Mouse (Mus musculus): ENCODE data around the gene Slc38a4. TPM values are rescaled to one million over a fixed set of nuclear protein-coding genes. Genes with fewer than 3 reads are reported as not detected.

The Slc38a4 gene
- polyA plus RNA-seq, 1 experiment from 2014 or later, result 23.9 TPM

DNA sequence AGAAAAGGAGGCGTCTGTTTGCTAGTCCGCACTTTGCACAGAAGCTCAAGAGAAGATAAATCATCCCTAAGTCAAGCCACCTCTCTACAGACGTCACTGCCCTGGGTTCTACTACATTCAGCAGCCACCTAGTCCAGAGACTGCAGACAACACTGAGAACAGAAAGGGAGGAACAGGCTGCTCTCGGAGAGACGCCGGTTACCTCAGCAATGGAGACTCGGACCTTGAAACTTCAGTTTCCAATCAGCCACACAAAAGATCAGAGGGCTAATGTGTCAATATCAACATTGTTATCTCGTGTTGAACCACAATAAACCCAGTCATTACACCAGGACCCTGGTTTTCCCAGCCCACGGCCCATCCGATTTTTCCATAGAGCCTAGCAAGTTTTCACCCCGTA is 36.4 kb downstream of the Slc38a4 start:
- ATAC-seq, result no peak; the same call in 1 of the 2 replicates
- Histone ChIP-seq H3K9me3 (ENCODE audit: low read length) (no peaks in the 10 kb centered on the region), H3K4me1 (ENCODE audit: insufficient read depth, low read depth, low read length) (no peaks in the 10 kb centered on the region), H3K4me3 (ENCODE audit: low read depth, low read length) (peak overlapping the region; percentile 21), H3K27ac (ENCODE audit: low read length) (no peak overlapping the region), H3K4me2 (replicated peaks; ENCODE audit: low read depth, low read length) (peak overlapping the region; percentile 41), H3K36me3 (ENCODE audit: insufficient read depth, low read length) (no peaks in the 10 kb centered on the region), H3K9ac (replicated peaks; ENCODE audit: low read depth) (peak overlapping the region; percentile 26; the same call in 1 of the 2 replicates), H3K27me3 (replicated peaks; ENCODE audit: insufficient read depth, low read length) (no peaks in the 10 kb centered on the region)
- no peak for DNase-seq (ENCODE audit: low spot score)
- WGBS, result 65% methylated on average over 11 of the region's 11 CpGs
- no peak for TF ChIP-seq CTCF (IDR thresholded peaks at IDR 0.05)
- TF ChIP-seq EP300 (IDR thresholded peaks at IDR 0.05), result no peak

DNA sequence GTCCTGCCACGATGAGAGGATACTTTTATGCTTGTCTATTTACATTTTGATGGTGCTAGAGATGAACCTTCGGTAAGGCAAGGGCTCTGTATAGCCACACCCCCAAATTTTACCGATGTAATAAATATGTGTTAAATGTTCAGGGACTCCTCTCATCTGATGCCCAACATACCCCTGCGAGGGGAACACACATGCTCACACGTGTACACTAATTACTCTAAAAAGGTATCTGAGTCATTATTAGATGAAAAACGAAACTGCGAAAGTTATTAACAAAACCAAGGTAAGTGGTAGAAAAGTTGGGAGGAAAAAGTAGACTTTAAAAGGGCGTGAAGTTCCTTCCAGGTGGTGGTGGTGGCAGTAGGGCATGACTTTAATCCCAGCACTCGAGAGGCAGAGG is 38.6 kb downstream of the Slc38a4 start:
- Histone ChIP-seq H3K9ac (replicated peaks; ENCODE audit: low read depth) (no peak overlapping the region), H3K4me1 (ENCODE audit: insufficient read depth, low read depth, low read length) (no peaks in the 10 kb centered on the region), H3K9me3 (ENCODE audit: low read length) (no peaks in the 10 kb centered on the region), H3K4me3 (ENCODE audit: low read depth, low read length) (no peak overlapping the region), H3K27ac (ENCODE audit: low read length) (no peak overlapping the region), H3K36me3 (ENCODE audit: insufficient read depth, low read length) (no peaks in the 10 kb centered on the region), H3K4me2 (replicated peaks; ENCODE audit: low read depth, low read length) (no peak overlapping the region), H3K27me3 (replicated peaks; ENCODE audit: insufficient read depth, low read length) (no peaks in the 10 kb centered on the region)
- TF ChIP-seq EP300 (IDR thresholded peaks at IDR 0.05), result no peak
- no peak for TF ChIP-seq CTCF (IDR thresholded peaks at IDR 0.05)
- DNase-seq (ENCODE audit: low spot score), result no peak
- no peak for ATAC-seq
- WGBS, result 74% methylated on average over 9 of the region's 9 CpGs

DNA sequence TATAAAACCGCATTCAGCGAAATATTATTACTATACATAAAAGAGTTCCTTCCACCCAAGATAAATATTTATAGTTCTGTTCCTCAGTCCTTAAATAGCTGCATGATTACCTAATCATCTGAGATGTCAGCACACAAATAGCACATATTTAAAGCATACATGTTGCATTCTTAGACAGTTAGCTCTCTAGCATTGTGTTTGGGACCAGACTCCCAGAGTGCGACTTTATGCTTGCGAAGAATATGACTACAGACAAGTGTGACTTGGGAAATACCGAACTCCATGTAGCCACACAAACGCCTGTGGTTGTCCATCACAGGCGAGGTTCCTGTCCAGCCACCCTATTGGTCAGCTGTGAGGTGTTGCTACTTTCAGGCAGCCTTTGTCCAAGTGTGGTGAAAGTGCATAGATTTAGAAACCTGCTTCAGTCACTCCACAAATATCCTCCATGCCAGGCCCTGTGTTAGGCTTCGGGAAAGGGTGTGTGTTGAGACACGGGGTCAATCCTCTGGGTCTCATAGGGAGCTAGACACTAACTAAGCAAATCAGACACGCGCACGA is 40.6 kb downstream of the Slc38a4 start:
- DNase-seq (ENCODE audit: low spot score) (peak; percentile 65), ATAC-seq (peak; percentile 57)
- no peak overlapping the region for H3K4me3 ChIP-seq (ENCODE audit: low read depth, low read length)
- H3K9me3 ChIP-seq (ENCODE audit: low read length), result no peaks in the 10 kb centered on the region
- no peaks in the 10 kb centered on the region for H3K27me3 ChIP-seq (replicated peaks; ENCODE audit: insufficient read depth, low read length)
- 67% methylated on average over 12 of the region's 12 CpGs for WGBS
- H3K4me2 ChIP-seq (replicated peaks; ENCODE audit: low read depth, low read length), result no peak overlapping the region
- no peaks in the 10 kb centered on the region for H3K36me3 ChIP-seq (ENCODE audit: insufficient read depth, low read length)
- TF ChIP-seq CTCF (IDR thresholded peaks at IDR 0.05) (no peak), EP300 (IDR thresholded peaks at IDR 0.05) (peak; percentile 30; the same call in 1 of the 2 replicates)
- no peaks in the 10 kb centered on the region for H3K4me1 ChIP-seq (ENCODE audit: insufficient read depth, low read depth, low read length)
- no peak overlapping the region for H3K27ac ChIP-seq (ENCODE audit: low read length)
- H3K9ac ChIP-seq (replicated peaks; ENCODE audit: low read depth), result no peak overlapping the region

DNA sequence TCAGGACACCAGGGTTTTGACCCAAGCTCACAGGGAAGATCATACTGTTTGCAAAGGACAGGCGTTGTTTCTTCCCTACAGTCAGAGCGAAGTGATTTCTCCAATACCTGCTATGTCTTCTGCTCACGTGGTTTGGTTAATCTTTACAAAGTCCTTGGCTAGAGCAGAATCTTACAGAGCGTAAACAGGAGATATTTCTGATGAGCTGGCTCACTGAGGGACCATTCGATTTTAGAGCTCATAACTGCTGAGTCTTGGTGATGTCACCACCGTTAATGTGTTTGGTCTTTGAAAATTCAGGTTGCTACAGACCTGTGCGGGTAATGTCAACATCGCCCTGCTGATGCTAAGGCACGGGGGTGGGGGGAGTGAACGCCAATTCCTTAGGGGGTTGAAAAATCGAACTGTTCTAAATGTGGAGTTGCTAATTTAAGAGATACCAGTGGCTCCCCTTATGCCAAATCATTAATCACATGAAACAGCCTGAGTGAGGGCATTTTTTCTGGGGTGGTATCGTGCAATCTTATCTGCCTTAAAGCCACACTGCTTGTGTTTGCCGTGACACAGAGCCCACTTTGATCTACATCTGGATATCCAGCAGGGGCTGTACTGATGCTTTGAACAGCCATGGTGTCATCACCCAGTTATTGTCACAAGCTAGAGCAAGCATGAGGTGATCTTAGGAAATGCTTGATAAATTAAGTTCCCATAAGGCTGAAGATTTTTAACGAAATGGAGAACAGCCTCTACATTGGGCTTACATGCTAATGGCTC is 44.0 kb downstream of the Slc38a4 start:
- no peak overlapping the region for H3K9ac ChIP-seq (replicated peaks; ENCODE audit: low read depth)
- DNase-seq (ENCODE audit: low spot score), result no peak
- H3K27ac ChIP-seq (ENCODE audit: low read length), result no peak overlapping the region
- H3K4me3 ChIP-seq (ENCODE audit: low read depth, low read length), result no peak overlapping the region
- no peaks in the 10 kb centered on the region for H3K36me3 ChIP-seq (ENCODE audit: insufficient read depth, low read length)
- H3K4me1 ChIP-seq (ENCODE audit: insufficient read depth, low read depth, low read length), result no peaks in the 10 kb centered on the region
- no peaks in the 10 kb centered on the region for H3K9me3 ChIP-seq (ENCODE audit: low read length)
- 64% methylated on average over 14 of the region's 14 CpGs for WGBS
- no peaks in the 10 kb centered on the region for H3K27me3 ChIP-seq (replicated peaks; ENCODE audit: insufficient read depth, low read length)
- no peak overlapping the region for H3K4me2 ChIP-seq (replicated peaks; ENCODE audit: low read depth, low read length)
- ATAC-seq, result no peak
- TF ChIP-seq EP300 (IDR thresholded peaks at IDR 0.05) (no peak), CTCF (IDR thresholded peaks at IDR 0.05) (no peak)

DNA sequence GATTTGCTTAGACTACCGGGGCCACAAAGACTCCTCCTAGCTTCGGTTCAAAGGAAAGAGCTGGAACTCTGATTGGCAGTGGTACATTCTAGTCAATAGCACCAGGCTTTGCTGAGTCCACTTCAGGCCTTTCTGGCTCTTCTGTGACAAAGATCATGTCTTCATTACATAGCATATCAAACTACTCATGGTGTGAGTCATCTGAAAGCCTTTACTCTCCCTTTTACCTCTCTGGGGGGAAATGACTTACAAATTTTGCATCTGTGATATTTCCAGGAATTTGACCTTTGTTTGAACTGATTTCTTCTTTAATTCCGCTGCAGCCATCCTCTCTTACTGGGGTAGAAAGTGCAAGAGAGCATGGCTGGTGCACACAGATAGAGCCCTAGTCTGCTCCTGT is 46.5 kb downstream of the Slc38a4 start:
- no peak for DNase-seq (ENCODE audit: low spot score)
- no peak overlapping the region for H3K9ac ChIP-seq (replicated peaks; ENCODE audit: low read depth)
- TF ChIP-seq EP300 (IDR thresholded peaks at IDR 0.05), result no peak
- no peak for TF ChIP-seq CTCF (IDR thresholded peaks at IDR 0.05)
- H3K36me3 ChIP-seq (ENCODE audit: insufficient read depth, low read length), result no peaks in the 10 kb centered on the region
- no peak overlapping the region for H3K4me3 ChIP-seq (ENCODE audit: low read depth, low read length)
- no peak for ATAC-seq
- H3K9me3 ChIP-seq (ENCODE audit: low read length), result no peaks in the 10 kb centered on the region
- 73% methylated on average over 3 of the region's 3 CpGs for WGBS
- no peaks in the 10 kb centered on the region for H3K4me1 ChIP-seq (ENCODE audit: insufficient read depth, low read depth, low read length)
- no peak overlapping the region for H3K27ac ChIP-seq (ENCODE audit: low read length)
- H3K27me3 ChIP-seq (replicated peaks; ENCODE audit: insufficient read depth, low read length), result no peaks in the 10 kb centered on the region
- H3K4me2 ChIP-seq (replicated peaks; ENCODE audit: low read depth, low read length), result no peak overlapping the region

DNA sequence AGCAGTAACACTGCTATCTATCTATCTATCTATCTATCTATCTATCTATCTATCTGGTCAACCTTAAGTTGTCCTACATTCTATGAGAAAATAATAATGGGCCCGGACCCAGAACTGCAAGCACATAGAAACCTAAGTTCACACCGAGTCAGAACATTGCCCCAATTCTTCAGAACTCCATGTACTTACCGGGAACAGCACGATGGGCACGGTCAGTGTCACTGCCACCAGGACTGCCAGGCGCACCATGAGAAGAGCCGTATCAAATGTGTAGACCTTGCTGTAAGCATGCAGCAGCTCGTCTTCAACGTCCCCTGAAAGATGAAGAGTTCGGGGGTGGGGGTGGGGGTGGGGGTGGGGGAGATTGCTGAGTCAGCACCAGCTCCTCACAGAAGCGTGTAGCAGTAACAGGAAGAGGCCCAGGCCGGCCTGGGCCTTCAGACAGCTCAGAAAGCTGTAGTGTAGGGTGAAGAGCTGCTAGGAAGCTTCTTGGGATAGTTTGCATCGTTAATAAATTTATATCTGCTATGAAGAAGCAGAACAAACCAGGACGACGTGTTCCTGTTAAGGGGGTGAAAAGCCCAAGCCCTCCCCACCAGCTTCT is 50.0 kb downstream of the Slc38a4 start:
- H3K4me3 ChIP-seq (ENCODE audit: low read depth, low read length), result no peak overlapping the region
- H3K9ac ChIP-seq (replicated peaks; ENCODE audit: low read depth), result no peak overlapping the region
- no peak overlapping the region for H3K27ac ChIP-seq (ENCODE audit: low read length)
- H3K27me3 ChIP-seq (replicated peaks; ENCODE audit: insufficient read depth, low read length), result no peaks in the 10 kb centered on the region
- H3K4me2 ChIP-seq (replicated peaks; ENCODE audit: low read depth, low read length), result no peak overlapping the region
- WGBS, result 84% methylated on average over 15 of the region's 15 CpGs
- no peaks in the 10 kb centered on the region for H3K9me3 ChIP-seq (ENCODE audit: low read length)
- peaks cover 5% of the 10 kb centered on the region; the same call in 1 of the 2 replicates for H3K4me1 ChIP-seq (ENCODE audit: insufficient read depth, low read depth, low read length)
- TF ChIP-seq EP300 (IDR thresholded peaks at IDR 0.05), result no peak
- TF ChIP-seq CTCF (IDR thresholded peaks at IDR 0.05), result no peak
- no peaks in the 10 kb centered on the region for H3K36me3 ChIP-seq (ENCODE audit: insufficient read depth, low read length)
- ATAC-seq (no peak), DNase-seq (ENCODE audit: low spot score) (no peak)
